Mouse (Mus musculus) embryonic fibroblast, embryonic 13.5 days (primary cell): ENCODE data around the gene Pcnx2. TPM values are rescaled to one million over a fixed set of nuclear protein-coding genes. Genes with fewer than 3 reads are reported as not detected.

ENCODE experiments used
- H3K27ac ChIP-seq: 2 replicates; pipeline ENCODE4 v1.5.1; 2012; ENCODE audit warnings: low read length, control low read depth, inconsistent platforms; ENCODE audit not compliant: insufficient read depth
- H3K4me1 ChIP-seq: 2 replicates; pipeline ENCODE4 v1.6.1; 2011; ENCODE audit warnings: low read length; ENCODE audit not compliant: control insufficient read depth, insufficient read depth
- H3K4me3 ChIP-seq: 2 replicates; pipeline ENCODE4 v1.5.1; 2011; ENCODE audit warnings: mild to moderate bottlenecking, control low read depth, low read length; ENCODE audit not compliant: insufficient read depth
- CTCF ChIP-seq: IDR thresholded peaks from 2 replicates; pipeline ENCODE4 v1.5.1; 2011; ENCODE audit warnings: mild to moderate bottlenecking, control low read depth, low read length, moderate library complexity, borderline replicate concordance; ENCODE audit not compliant: insufficient read depth
- POLR2A ChIP-seq: IDR thresholded peaks from 2 replicates; pipeline ENCODE4 v1.6.1; 2011; ENCODE audit warnings: low read depth, mild to moderate bottlenecking, control low read depth, low read length, moderate library complexity
- polyA plus RNA-seq: library from polyadenylated mRNA; stranded (reverse); fragments of >200 nt; gene quantifications from 2 replicates; pipeline ENCODE4 v1.2.4, GENCODE M21; 2011; ENCODE audit warnings: low read depth; ENCODE audit not compliant: missing spikeins, insufficient read length

The Pcnx2 gene
- polyA plus RNA-seq, 1 experiment = not detected

- Histone ChIP-seq H3K4me3 (no peak overlapping the region), H3K27ac (no peak overlapping the region), H3K4me1 (peaks cover 7% of the 10 kb centered on the region)
- TF ChIP-seq POLR2A (no peak), CTCF (no peak)
These were observed 175.4 kb downstream of the Pcnx2 start for GRCm38 (mm10) chr8:125722675-125723074.

- Histone ChIP-seq H3K4me1 (peaks cover 13% of the 10 kb centered on the region), H3K27ac (no peak overlapping the region), H3K4me3 (no peak overlapping the region)
- TF ChIP-seq POLR2A = no peak
- TF ChIP-seq CTCF = no peak
These were observed 179.2 kb downstream of the Pcnx2 start for GRCm38 (mm10) chr8:125718914-125719313.

GRCm38 (mm10) chr8:125716613-125717012, 181.5 kb downstream of the Pcnx2 start:
- H3K4me1 ChIP-seq = peaks cover 13% of the 10 kb centered on the region
- TF ChIP-seq CTCF = no peak
- TF ChIP-seq POLR2A = no peak
- no peak overlapping the region for H3K27ac ChIP-seq
- no peak overlapping the region for H3K4me3 ChIP-seq

GRCm38 (mm10) chr8:125716211-125716610, 181.9 kb downstream of the Pcnx2 start:
- H3K4me3 ChIP-seq = no peak overlapping the region
- H3K27ac ChIP-seq = no peak overlapping the region
- TF ChIP-seq POLR2A (no peak), CTCF (no peak)
- peaks cover 13% of the 10 kb centered on the region for H3K4me1 ChIP-seq

DNA sequence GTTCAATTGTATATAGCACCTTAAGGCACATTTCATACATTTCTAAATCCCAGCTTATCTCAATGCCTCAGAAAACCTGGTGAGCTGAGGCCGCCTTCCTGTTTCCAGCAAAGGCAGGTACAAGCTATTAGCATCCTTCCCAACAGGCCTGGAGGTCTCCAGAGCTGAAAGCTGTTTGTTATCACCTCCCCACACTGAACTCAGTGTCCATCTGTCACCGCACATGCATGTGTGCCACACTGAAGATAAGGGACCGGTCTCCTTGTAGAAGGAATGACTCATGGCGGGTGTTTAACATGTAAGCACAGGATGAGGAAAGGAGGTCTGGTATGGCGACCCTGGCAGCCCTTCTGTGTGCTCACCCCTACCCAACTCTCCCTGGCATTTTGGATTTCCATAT, 186.6 kb downstream of the Pcnx2 start:
- no peak overlapping the region for H3K27ac ChIP-seq
- TF ChIP-seq CTCF = no peak
- no peak for TF ChIP-seq POLR2A

DNA sequence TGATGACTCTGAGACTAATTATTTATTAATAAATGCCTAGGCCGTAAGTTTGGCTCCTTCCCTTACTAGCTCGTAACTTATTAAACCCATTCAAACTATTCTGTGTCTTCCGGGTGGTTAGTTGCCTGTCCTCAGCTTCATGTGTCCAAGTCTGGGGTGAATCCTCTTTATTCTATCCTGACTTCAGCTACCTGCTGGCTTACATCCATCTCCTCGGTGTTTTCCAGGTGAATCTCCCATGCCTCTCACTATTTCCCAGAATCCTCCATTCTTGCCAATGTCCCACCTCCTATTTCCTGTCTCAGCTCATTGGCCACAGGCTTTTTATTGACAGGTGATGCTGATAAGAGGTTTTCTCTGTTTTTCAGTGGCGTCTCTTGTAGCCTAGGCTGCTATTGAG, 188.9 kb downstream of the Pcnx2 start:
- no peak overlapping the region for H3K4me3 ChIP-seq
- H3K27ac ChIP-seq = no peak overlapping the region
- TF ChIP-seq POLR2A (no peak), CTCF (no peak)
- H3K4me1 ChIP-seq = no peaks in the 10 kb centered on the region

More for the DNA sequence above, 186.6 kb downstream of the Pcnx2 start:
- no peaks in the 10 kb centered on the region for H3K4me1 ChIP-seq
- no peak overlapping the region for H3K4me3 ChIP-seq

DNA sequence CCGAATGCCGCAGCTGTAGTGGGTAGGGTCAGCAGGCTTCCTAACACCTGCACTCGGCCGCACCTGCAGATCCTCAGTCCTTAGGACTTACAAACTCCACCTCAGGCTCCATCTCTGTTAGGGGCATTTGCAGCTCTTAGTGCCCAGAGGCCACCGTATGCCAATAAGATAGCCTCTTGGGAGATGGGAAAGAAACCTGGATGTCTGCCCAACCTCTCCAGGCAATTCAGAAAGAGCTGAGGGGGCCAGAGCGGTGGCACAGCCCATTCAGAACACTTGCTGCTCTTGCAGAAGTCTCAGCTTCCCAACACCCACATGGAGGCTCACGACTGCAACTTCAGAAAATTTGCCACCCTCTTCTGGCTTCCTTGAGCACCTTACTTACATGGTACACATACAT, 192.3 kb downstream of the Pcnx2 start:
- no peaks in the 10 kb centered on the region for H3K4me1 ChIP-seq
- TF ChIP-seq CTCF (no peak), POLR2A (no peak)
- no peak overlapping the region for H3K27ac ChIP-seq
- H3K4me3 ChIP-seq = no peak overlapping the region

DNA sequence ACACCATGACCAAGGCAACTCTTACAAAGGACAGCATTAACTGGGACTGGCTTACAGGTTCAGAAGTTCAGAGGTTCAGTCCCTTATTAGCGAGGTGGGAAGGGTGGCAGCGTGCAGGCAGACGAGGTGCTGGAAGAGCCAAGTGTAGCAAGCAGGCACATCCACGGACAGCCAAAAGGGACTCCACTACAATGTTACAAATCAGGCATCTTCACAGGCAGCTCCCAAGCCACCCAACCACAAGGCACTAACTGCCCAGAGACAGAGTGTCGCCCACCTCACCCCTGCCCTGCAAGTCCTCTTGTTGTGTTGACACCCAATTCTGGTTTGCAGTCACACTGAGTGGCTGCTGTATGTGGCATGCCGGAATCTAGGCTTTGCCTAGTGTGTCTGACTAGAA, 193.7 kb downstream of the Pcnx2 start:
- Histone ChIP-seq H3K4me3 (no peak overlapping the region), H3K27ac (no peak overlapping the region), H3K4me1 (no peaks in the 10 kb centered on the region)
- no peak for TF ChIP-seq POLR2A
- TF ChIP-seq CTCF = no peak

- no peak overlapping the region for H3K4me3 ChIP-seq
- H3K4me1 ChIP-seq = no peaks in the 10 kb centered on the region
- TF ChIP-seq POLR2A (no peak), CTCF (no peak)
- H3K27ac ChIP-seq = no peak overlapping the region
These were observed 195.1 kb downstream of the Pcnx2 start for GRCm38 (mm10) chr8:125702868-125703473.

Other genes with a start within 250 kb of the Pcnx2 start
- gene Map10, start 228.5 kb downstream of the Pcnx2 start, polyA plus RNA-seq = 2.8 TPM in 2 replicates
- gene Ntpcr, start 168.4 kb downstream of the Pcnx2 start, polyA plus RNA-seq = 16.5 and 21.2 TPM in 2 replicates
- gene Map3k21, start 12.1 kb upstream of the Pcnx2 start, polyA plus RNA-seq = 0.08 TPM in 1 of 2 replicates, not detected in the other
- gene Kcnk1, start 96.9 kb upstream of the Pcnx2 start, polyA plus RNA-seq = 1.1 and 2.0 TPM in 2 replicates